Mouse (Mus musculus) CH12.LX (cell line): ENCODE measurements around the gene Agpat2. TPM values are rescaled to one million over a fixed set of nuclear protein-coding genes. Genes with fewer than 3 reads are reported as not detected.

Experiments
- DNase-seq: peaks from one replicate; pipeline ENCODE4 v3.0.0-alpha.2; 2013; ENCODE audit errors: extremely low read depth
- H3K27ac ChIP-seq: 2 replicates; pipeline ENCODE4 v1.5.1; 2012; ENCODE audit warnings: low read depth, mild to moderate bottlenecking, control low read depth, moderate library complexity; ENCODE audit not compliant: insufficient read depth
- H3K27me3 ChIP-seq: replicated peaks from 2 replicates; pipeline ENCODE3; 2012; ENCODE audit warnings: inconsistent platforms
- H3K36me3 ChIP-seq, 2 experiments: replicated peaks in 1 of 2; 2 replicates each; pipeline versions ENCODE3 to v1.6.1; 2012; ENCODE audit warnings: inconsistent platforms in 1 of 2, low read length in 1 of 2, mild to moderate bottlenecking in 1 of 2, mixed read lengths in 1 of 2, moderate library complexity in 1 of 2; ENCODE audit not compliant: control insufficient read depth in 1 of 2, insufficient read depth in 1 of 2
- H3K4me1 ChIP-seq, 2 experiments: 2 replicates each; pipeline ENCODE4 v1.6.1; 2012; ENCODE audit warnings: inconsistent platforms in 1 of 2, moderate library complexity in 1 of 2; ENCODE audit not compliant: insufficient read depth in 2 of 2, control insufficient read depth in 1 of 2
- H3K4me2 ChIP-seq: 2 replicates; pipeline ENCODE4 v1.6.1; 2012; ENCODE audit warnings: low read depth, mild to moderate bottlenecking, control low read depth; ENCODE audit not compliant: poor library complexity, insufficient read depth, severe bottlenecking
- H3K4me3 ChIP-seq, 3 experiments: fragments of 150-350 bp in 1 of 3; sonication (generic) in 1 of 3; replicated peaks in 1 of 3; 2 replicates each; pipeline versions ENCODE3 to v1.5.1; 2011 to 2012; ENCODE audit warnings: low read depth in 2 of 3, low read length in 2 of 3, mild to moderate bottlenecking in 2 of 3, moderate library complexity in 2 of 3, control low read depth in 1 of 3, improper control_type of control experiment in 1 of 3, inconsistent platforms in 1 of 3, mixed read lengths in 1 of 3; ENCODE audit not compliant: poor library complexity in 1 of 3
- H3K79me2 ChIP-seq: replicated peaks from 2 replicates; pipeline ENCODE4 v1.6.1; 2012; ENCODE audit warnings: mild to moderate bottlenecking, moderate library complexity; ENCODE audit not compliant: control insufficient read depth, poor library complexity, insufficient read depth, severe bottlenecking; ENCODE audit errors: extremely low read depth
- H3K9ac ChIP-seq: 2 replicates; pipeline ENCODE4 v1.6.1; 2012; ENCODE audit warnings: low read depth, mild to moderate bottlenecking, control low read depth, moderate library complexity; ENCODE audit not compliant: insufficient read depth
- H3K9me3 ChIP-seq: replicated peaks from 2 replicates; pipeline ENCODE3; 2012; ENCODE audit warnings: low read length, inconsistent platforms, mixed read lengths
- BHLHE40 ChIP-seq: IDR thresholded peaks from 2 replicates; pipeline ENCODE4 v1.6.1; 2011; ENCODE audit warnings: mild to moderate bottlenecking, low read depth, low read length, improper control_type of control experiment
- CHD2 ChIP-seq: IDR thresholded peaks from 2 replicates; pipeline ENCODE4 v1.6.1; 2011; ENCODE audit warnings: low read length, improper control_type of control experiment
- CTCF ChIP-seq, 2 experiments: IDR thresholded peaks in 1 of 2; conservative IDR thresholded peaks in 1 of 2; 2 replicates each; pipeline ENCODE4 v1.5.1; 2011 to 2012; ENCODE audit warnings: low read depth in 2 of 2, low read length in 2 of 2, improper control_type of control experiment in 1 of 2, inconsistent platforms in 1 of 2, mild to moderate bottlenecking in 1 of 2, moderate library complexity in 1 of 2
- E2F4 ChIP-seq: IDR thresholded peaks from 2 replicates; pipeline ENCODE4 v1.6.1; 2011; ENCODE audit warnings: low read depth, low read length, improper control_type of control experiment; ENCODE audit not compliant: insufficient replicate concordance
- ELF1 ChIP-seq: IDR thresholded peaks from 2 replicates; pipeline ENCODE4 v1.6.1; 2014; ENCODE audit warnings: low read depth, mild to moderate bottlenecking, inconsistent platforms, low read length, improper control_type of control experiment
- EP300 ChIP-seq: IDR thresholded peaks from 2 replicates; pipeline ENCODE4 v1.6.1; 2011; ENCODE audit warnings: low read length, improper control_type of control experiment
- ETS1 ChIP-seq: conservative IDR thresholded peaks from 2 replicates; pipeline ENCODE4 v1.6.1; 2012; ENCODE audit warnings: low read depth, mild to moderate bottlenecking, inconsistent platforms, low read length, improper control_type of control experiment, moderate library complexity
- GABPA ChIP-seq: IDR thresholded peaks from 2 replicates; pipeline ENCODE4 v1.6.1; 2012; ENCODE audit warnings: low read depth, low read length, improper control_type of control experiment, inconsistent platforms; ENCODE audit not compliant: insufficient replicate concordance
- HCFC1 ChIP-seq: IDR thresholded peaks from 2 replicates; pipeline ENCODE4 v1.6.1; 2012; ENCODE audit warnings: low read depth, mild to moderate bottlenecking, inconsistent platforms, low read length, improper control_type of control experiment
- IRF4 ChIP-seq: IDR thresholded peaks from 2 replicates; pipeline ENCODE4 v1.6.1; 2014; ENCODE audit warnings: low read depth, mild to moderate bottlenecking, inconsistent platforms, low read length, improper control_type of control experiment
- JUN ChIP-seq: IDR thresholded peaks from 2 replicates; pipeline ENCODE4 v1.6.1; 2011; ENCODE audit warnings: low read depth, mild to moderate bottlenecking, low read length, improper control_type of control experiment, moderate library complexity; ENCODE audit not compliant: insufficient read depth
- KAT2A ChIP-seq: IDR thresholded peaks from 2 replicates; pipeline ENCODE4 v1.6.1; 2012; ENCODE audit warnings: low read length, improper control_type of control experiment, inconsistent platforms; ENCODE audit not compliant: insufficient replicate concordance
- MAFK ChIP-seq: IDR thresholded peaks from 2 replicates; pipeline ENCODE4 v1.6.1; 2011; ENCODE audit warnings: low read length, improper control_type of control experiment; ENCODE audit not compliant: insufficient replicate concordance
- MAX ChIP-seq: IDR thresholded peaks from 2 replicates; pipeline ENCODE4 v1.6.1; 2011; ENCODE audit warnings: low read length, improper control_type of control experiment
- MEF2A ChIP-seq: IDR thresholded peaks from 2 replicates; pipeline ENCODE4 v1.6.1; 2014; ENCODE audit warnings: low read depth, mild to moderate bottlenecking, inconsistent platforms, low read length, improper control_type of control experiment, borderline replicate concordance
- MXI1 ChIP-seq: IDR thresholded peaks from 2 replicates; pipeline ENCODE4 v1.6.1; 2011; ENCODE audit warnings: mild to moderate bottlenecking, low read depth, low read length, improper control_type of control experiment
- MYC ChIP-seq: IDR thresholded peaks from 2 replicates; pipeline ENCODE4 v1.6.1; 2011; ENCODE audit warnings: low read depth, mild to moderate bottlenecking, improper control_type of control experiment, low read length
- NELFE ChIP-seq: IDR thresholded peaks from 2 replicates; pipeline ENCODE4 v1.6.1; 2011; ENCODE audit warnings: low read depth, low read length, improper control_type of control experiment
- POLR2A ChIP-seq: IDR thresholded peaks from 2 replicates; pipeline ENCODE4 v1.6.1; 2011; ENCODE audit warnings: low read depth, mild to moderate bottlenecking, improper control_type of control experiment, low read length
- RAD21 ChIP-seq: IDR thresholded peaks from 2 replicates; pipeline ENCODE4 v1.6.1; 2011; ENCODE audit warnings: low read depth, mild to moderate bottlenecking, low read length, improper control_type of control experiment, moderate library complexity
- RCOR1 ChIP-seq: conservative IDR thresholded peaks from 2 replicates; pipeline ENCODE4 v1.6.1; 2012; ENCODE audit warnings: low read depth, mild to moderate bottlenecking, inconsistent platforms, low read length, improper control_type of control experiment
- SIN3A ChIP-seq: IDR thresholded peaks from 2 replicates; pipeline ENCODE4 v1.6.1; 2012; ENCODE audit warnings: low read length, improper control_type of control experiment, inconsistent platforms
- SMC3 ChIP-seq: IDR thresholded peaks from 2 replicates; pipeline ENCODE4 v1.6.1; 2011; ENCODE audit warnings: low read depth, low read length, improper control_type of control experiment
- TCF12 ChIP-seq: IDR thresholded peaks from 2 replicates; pipeline ENCODE4 v1.6.1; 2014; ENCODE audit warnings: low read depth, mild to moderate bottlenecking, inconsistent platforms, low read length, improper control_type of control experiment
- ZC3H11A ChIP-seq: IDR thresholded peaks from 2 replicates; pipeline ENCODE4 v1.6.1; 2012; ENCODE audit warnings: low read depth, mild to moderate bottlenecking, inconsistent platforms, low read length, improper control_type of control experiment
- dilution Hi-C: fragments of 300-500 bp; cut with MboI; formaldehyde crosslinking; loops from 2 replicates; pipeline ENCODE4 v1.14.3; 2020; ENCODE audit warnings: low sequenced_read_pairs; ENCODE audit not compliant: extremely low pct_unique_long_range_greater_than_20kb, extremely low pct_ligation_motif_present
- in situ Hi-C: fragments of 300-500 bp; cut with MboI; formaldehyde crosslinking; loops from 3 replicates; pipeline ENCODE4 v1.14.3; 2019; ENCODE audit warnings: low sequenced_read_pairs, low pct_ligation_motif_present, low pct_unique_long_range_greater_than_20kb, mixed read lengths
- polyA plus RNA-seq: library from polyadenylated mRNA; unstranded; fragments of >175 nt; gene quantifications from 2 replicates; pipeline ENCODE4 v1.2.1, GENCODE M21; 2012; ENCODE audit warnings: low read depth; ENCODE audit not compliant: insufficient read length
- total RNA-seq, 2 experiments: library from RNA; depleted of rRNA; stranded (reverse); fragments of 300-350 nt in 1 of 2; fragments of >200 nt in 1 of 2; gene quantifications; 2 replicates each; pipeline ENCODE4 v1.2.3; 2012 to 2014

Gene Agpat2
- total and polyA plus RNA-seq, 3 experiments, result 8.6 to 14.2 (median 9.5) TPM

GRCm38 (mm10) chr2:26570034-26570433 is 34.2 kb downstream of the Agpat2 start (continued):
- TF ChIP-seq KAT2A (no peak), POLR2A (no peak), MAFK (peak; percentile 98), NELFE (no peak), ETS1 (no peak), GABPA (no peak), EP300 (no peak), SIN3A (no peak), E2F4 (no peak), BHLHE40 (no peak), CHD2 (no peak), JUN (no peak), CTCF (conservative IDR thresholded peaks at IDR 0.05 in 1 of 2, IDR thresholded peaks at IDR 0.05 in 1 of 2; ENCODE audit: low read depth in 2 of 2, low read length in 2 of 2) (peak; percentile 86 to 91), RCOR1 (no peak), MYC (no peak)
- TF ChIP-seq, all 38 proteins: peak for 7

DNA sequence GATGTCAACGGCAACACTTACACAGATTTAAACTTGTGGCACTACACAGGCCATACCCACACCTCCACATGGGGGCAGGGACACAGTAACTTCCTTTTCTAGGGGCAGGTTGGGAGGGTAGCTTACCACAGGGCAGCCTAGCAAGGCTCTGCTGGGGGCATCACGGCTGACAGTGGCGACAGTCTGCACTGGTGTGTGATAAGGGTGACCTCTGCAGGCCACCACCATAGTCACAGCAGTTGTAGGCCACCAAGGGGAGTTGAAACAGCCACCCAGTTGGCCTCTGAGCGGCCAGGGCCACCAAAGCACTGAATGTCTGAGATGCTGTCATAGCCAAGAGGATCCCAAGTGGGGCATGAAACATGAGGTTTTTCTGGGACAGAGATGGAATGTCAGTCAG is 38.0 kb downstream of the Agpat2 start:
- peaks cover 7 to 31% of the 10 kb centered on the region in 2 experiments; a peak in 3 of 4 replicates for H3K4me1 ChIP-seq
- H3K9ac ChIP-seq, result no peak overlapping the region
- peak; percentile 73 for DNase-seq
- dilution Hi-C loops (no loop called here), in situ Hi-C loops (loop anchor here (10.0 kb wide), 1 partner anchor 401 kb away; no protein-coding TSS in a partner anchor)
- H3K9me3 ChIP-seq, result no peaks in the 10 kb centered on the region
- no peak overlapping the region for H3K4me3 ChIP-seq
- H3K4me2 ChIP-seq, result no peak overlapping the region
- peaks cover 2% of the 10 kb centered on the region for H3K27me3 ChIP-seq
- no peak overlapping the region for H3K27ac ChIP-seq
- no peaks in the 10 kb centered on the region for H3K36me3 ChIP-seq
- no peak for TF ChIP-seq MXI1
- TF ChIP-seq TCF12, result peak; percentile 55; the same call in 1 of the 2 replicates
- peak; percentile 45 for TF ChIP-seq MAX
- TF ChIP-seq HCFC1, result peak; percentile 30; the same call in 1 of the 2 replicates
- TF ChIP-seq ELF1, result peak; percentile 50; the same call in 1 of the 2 replicates
- TF ChIP-seq SMC3, result peak; percentile 96
- TF ChIP-seq RAD21, result peak; percentile 100
- TF ChIP-seq IRF4, result peak; percentile 51; the same call in 1 of the 2 replicates
- peak; percentile 79 for TF ChIP-seq ZC3H11A
- peak; percentile 22 to 97; a peak in 2 of 4 replicates for TF ChIP-seq CTCF (conservative IDR thresholded peaks at IDR 0.05 in 1 of 2, IDR thresholded peaks at IDR 0.05 in 1 of 2; ENCODE audit: low read depth in 2 of 2, low read length in 2 of 2)
- TF ChIP-seq MEF2A, result no peak
- no peak for TF ChIP-seq MYC
- H3K79me2 ChIP-seq, result no peaks in the 10 kb centered on the region
